Mouse (Mus musculus) intestine, embryonic 14.5 days (tissue): ENCODE results near the gene Grsf1. TPM values are rescaled to one million over a fixed set of nuclear protein-coding genes. Genes with fewer than 3 reads are reported as not detected.

Experiments used
- ATAC-seq: fragments of 200-750 bp; cut with Nextera tagmentation; replicated peaks from 2 replicates; pipeline ENCODE4 v1.8.0; 2017; ENCODE audit warnings: low read depth, moderate number of reproducible peaks, moderate TSS enrichment, moderate library complexity; ENCODE audit not compliant: low FRiP score, low TSS enrichment
- DNase-seq: peaks from one replicate; pipeline ENCODE4 v3.0.0-alpha.2; 2018; ENCODE audit warnings: low spot score
- H3K27ac ChIP-seq: fragments of 300-500 bp; sonication (generic); 2 replicates; pipeline ENCODE4 v1.5.1; 2014; ENCODE audit warnings: low read depth, mild to moderate bottlenecking, control low read depth
- H3K27me3 ChIP-seq: fragments of 300-500 bp; sonication (generic); replicated peaks from 2 replicates; pipeline ENCODE4 v1.6.1; 2014; ENCODE audit warnings: low read length, control low read depth; ENCODE audit not compliant: control insufficient read depth, insufficient read depth
- H3K36me3 ChIP-seq: fragments of 300-500 bp; sonication (generic); 2 replicates; pipeline ENCODE4 v1.6.1; 2014; ENCODE audit warnings: low read length, control low read depth; ENCODE audit not compliant: control insufficient read depth, insufficient read depth
- H3K4me1 ChIP-seq: fragments of 300-500 bp; sonication (generic); replicated peaks from 2 replicates; pipeline ENCODE4 v1.6.1; 2014; ENCODE audit warnings: low read length, control low read depth, mixed read lengths; ENCODE audit not compliant: control insufficient read depth, insufficient read depth
- H3K4me2 ChIP-seq: fragments of 300-500 bp; sonication (generic); 2 replicates; pipeline ENCODE4 v1.6.1; 2014; ENCODE audit warnings: low read length
- H3K4me3 ChIP-seq: fragments of 300-500 bp; sonication (generic); 2 replicates; pipeline ENCODE4 v1.5.1; 2014; ENCODE audit warnings: low read depth, low read length, control low read depth, mixed read lengths
- H3K9ac ChIP-seq: fragments of 300-500 bp; sonication (generic); 2 replicates; pipeline ENCODE4 v1.6.1; 2014; ENCODE audit warnings: mild to moderate bottlenecking, low read length
- H3K9me3 ChIP-seq: fragments of 300-500 bp; sonication (generic); 2 replicates; pipeline ENCODE4 v1.6.1; 2016; ENCODE audit warnings: low read length, control low read depth; ENCODE audit not compliant: control insufficient read depth
- WGBS: fragments of 180-500 bp; shearing (Covaris S2); extraction: QIAGEN DNeasy Blood & Tissue Kit; methylation state at CpG from one replicate; pipeline ENCODE4 v1.1.7; 2014; 5-methylcytosine and 5-hydroxymethylcytosine counted together
- polyA plus RNA-seq: library from polyadenylated mRNA; unstranded; fragments of >200 nt; fragmentation: Nextera tagmentation; extraction: Ambion mirVana; gene quantifications from 2 replicates; pipeline ENCODE4 v1.2.1, GENCODE M21; 2014

Grsf1 gene
- polyA plus RNA-seq, 1 experiment from 2014 or later: 59.5 TPM

- no peak overlapping the region for H3K4me3 ChIP-seq
- no peak overlapping the region for H3K4me2 ChIP-seq
- no peak overlapping the region for H3K9ac ChIP-seq
- no peak for ATAC-seq
- no peaks in the 10 kb centered on the region for H3K4me1 ChIP-seq
- no peaks in the 10 kb centered on the region for H3K9me3 ChIP-seq
- H3K36me3 ChIP-seq: no peaks in the 10 kb centered on the region
- no peak overlapping the region for H3K27ac ChIP-seq
- no peak for DNase-seq
- H3K27me3 ChIP-seq: no peaks in the 10 kb centered on the region; the same call in 1 of the 2 replicates
- 71% methylated on average over 9 of the region's 9 CpGs for WGBS
Observed at GRCm38 (mm10) chr5:88683706-88684105, 7.7 kb upstream of the Grsf1 start.

- WGBS: 89% methylated on average over 6 of the region's 6 CpGs
- DNase-seq: no peak
Observed at GRCm38 (mm10) chr5:88680567-88680966, 4.6 kb upstream of the Grsf1 start.

GRCm38 (mm10) chr5:88679341-88679740 lies 3.4 kb upstream of the Grsf1 start:
- H3K4me2 ChIP-seq: no peak overlapping the region
- H3K36me3 ChIP-seq: no peaks in the 10 kb centered on the region
- H3K4me3 ChIP-seq: no peak overlapping the region
- no peak overlapping the region for H3K9ac ChIP-seq
- H3K27ac ChIP-seq: no peak overlapping the region
- 19% methylated on average over 6 of the region's 6 CpGs for WGBS
- H3K9me3 ChIP-seq: no peaks in the 10 kb centered on the region
- DNase-seq (no peak), ATAC-seq (no peak)
- peaks cover 4% of the 10 kb centered on the region for H3K4me1 ChIP-seq
- H3K27me3 ChIP-seq: no peaks in the 10 kb centered on the region

More at GRCm38 (mm10) chr5:88680567-88680966, 4.6 kb upstream of the Grsf1 start:
- Histone ChIP-seq H3K4me1 (no peaks in the 10 kb centered on the region), H3K27ac (no peak overlapping the region), H3K4me3 (no peak overlapping the region), H3K36me3 (no peaks in the 10 kb centered on the region), H3K4me2 (no peak overlapping the region), H3K9me3 (no peaks in the 10 kb centered on the region), H3K9ac (no peak overlapping the region), H3K27me3 (no peaks in the 10 kb centered on the region)
- no peak for ATAC-seq

- Histone ChIP-seq H3K4me1 (peaks cover 6% of the 10 kb centered on the region), H3K36me3 (no peaks in the 10 kb centered on the region), H3K27me3 (no peaks in the 10 kb centered on the region), H3K4me2 (no peak overlapping the region), H3K9me3 (no peaks in the 10 kb centered on the region), H3K27ac (no peak overlapping the region), H3K4me3 (no peak overlapping the region), H3K9ac (no peak overlapping the region)
- 40% methylated on average over 7 of the region's 7 CpGs for WGBS
- ATAC-seq (no peak), DNase-seq (no peak)
Observed at GRCm38 (mm10) chr5:88678929-88679328, 3.0 kb upstream of the Grsf1 start.

- Histone ChIP-seq H3K36me3 (peaks cover 33% of the 10 kb centered on the region), H3K9me3 (no peaks in the 10 kb centered on the region), H3K4me3 (peak overlapping the region; percentile 90), H3K4me2 (peak overlapping the region; percentile 84), H3K27me3 (no peaks in the 10 kb centered on the region), H3K4me1 (peaks cover 6% of the 10 kb centered on the region), H3K27ac (peak overlapping the region; percentile 96), H3K9ac (peak overlapping the region; percentile 97)
- DNase-seq: peak; percentile 53
- WGBS: under 1% methylated on average over 46 of the region's 47 CpGs
- ATAC-seq: peak; percentile 39; the same call in 1 of the 2 replicates
Observed at GRCm38 (mm10) chr5:88674703-88675442, 1.1 kb downstream of the Grsf1 start.

GRCm38 (mm10) chr5:88663875-88664274 lies 12.1 kb downstream of the Grsf1 start:
- Histone ChIP-seq H3K27me3 (no peaks in the 10 kb centered on the region), H3K9me3 (no peaks in the 10 kb centered on the region), H3K9ac (no peak overlapping the region), H3K4me2 (no peak overlapping the region), H3K4me3 (no peak overlapping the region), H3K4me1 (no peaks in the 10 kb centered on the region), H3K36me3 (peaks cover 98% of the 10 kb centered on the region), H3K27ac (no peak overlapping the region)
- no peak for DNase-seq
- WGBS: 90% methylated on average over 5 of the region's 5 CpGs
- ATAC-seq: no peak

GRCm38 (mm10) chr5:88663151-88663550 lies 12.8 kb downstream of the Grsf1 start:
- no peak overlapping the region for H3K27ac ChIP-seq
- no peak overlapping the region for H3K4me2 ChIP-seq
- no peaks in the 10 kb centered on the region for H3K9me3 ChIP-seq
- no peak overlapping the region for H3K4me3 ChIP-seq
- peaks cover 99% of the 10 kb centered on the region for H3K36me3 ChIP-seq
- H3K4me1 ChIP-seq: no peaks in the 10 kb centered on the region
- WGBS: 98% methylated on average over 3 of the region's 3 CpGs
- H3K27me3 ChIP-seq: no peaks in the 10 kb centered on the region
- no peak overlapping the region for H3K9ac ChIP-seq
- no peak for ATAC-seq
- no peak for DNase-seq

GRCm38 (mm10) chr5:88657868-88658267 lies 18.1 kb downstream of the Grsf1 start:
- DNase-seq (no peak), ATAC-seq (0 out of 2 replicates have a peak, but pooled peaks have one; percentile 40)
- H3K9me3 ChIP-seq: no peaks in the 10 kb centered on the region
- no peaks in the 10 kb centered on the region for H3K4me1 ChIP-seq
- WGBS: 100% methylated on average over 1 of the region's 1 CpGs
- H3K27me3 ChIP-seq: no peaks in the 10 kb centered on the region
- H3K4me2 ChIP-seq: no peak overlapping the region
- H3K9ac ChIP-seq: no peak overlapping the region
- H3K36me3 ChIP-seq: peaks cover 75% of the 10 kb centered on the region
- H3K4me3 ChIP-seq: no peak overlapping the region
- no peak overlapping the region for H3K27ac ChIP-seq

- Histone ChIP-seq H3K27ac (no peak overlapping the region), H3K27me3 (no peaks in the 10 kb centered on the region), H3K36me3 (peaks cover 53% of the 10 kb centered on the region), H3K4me3 (no peak overlapping the region), H3K4me2 (no peak overlapping the region), H3K4me1 (no peaks in the 10 kb centered on the region), H3K9me3 (no peaks in the 10 kb centered on the region), H3K9ac (no peak overlapping the region)
- WGBS: 81% methylated on average over 5 of the region's 5 CpGs
- DNase-seq: no peak
- no peak for ATAC-seq
Observed at GRCm38 (mm10) chr5:88652589-88652988, 23.4 kb downstream of the Grsf1 start.
